24 mouse cellular contexts compared by ENCODE assay signal in genomic region chr6:73267738-73268311, GRCm38 (mm10). TPM values are rescaled to one million over a fixed set of nuclear protein-coding genes. Genes with fewer than 3 reads are reported as not detected.
DNase-seq lines count a peak whose midpoint lies in the region; ATAC-seq and TF ChIP-seq lines count a peak whose summit lies in the region.
"Had no signal": no experiment of that assay in that cellular context is flagged by ENCODE, and none has a peak within 500 bp of the region (broad histone marks: within the 10 kb centered on the region; RNA-seq: fewer than 3 reads in every experiment).

No protein-coding gene starts in this region.

- no peaks in the 10 kb centered on the region for H3K4me1 ChIP-seq in heart, embryonic 10.5 days
- H3K4me1 ChIP-seq in kidney, embryonic 16.5 days (ENCODE audit: insufficient read depth, low read length), result no peaks in the 10 kb centered on the region
- H3K4me1 ChIP-seq in kidney, adult 2 months (ENCODE audit: control insufficient read depth, insufficient read depth, low read length), result no peaks in the 10 kb centered on the region; the same call in 1 of the 2 replicates
- H3K4me1 ChIP-seq: embryonic facial prominence, embryonic 12.5 days; forebrain, embryonic 13.5 days; forebrain, embryonic 15.5 days had no signal

- intact Hi-C loops in heart, postnatal 10 days (cut with DNase I), result no loop called here

- no peaks in the 10 kb centered on the region for H3K27me3 ChIP-seq in heart, embryonic 10.5 days (ENCODE audit: insufficient read depth, poor library complexity, severe bottlenecking)
- no peaks in the 10 kb centered on the region for H3K27me3 ChIP-seq in kidney, embryonic 16.5 days (ENCODE audit: insufficient read depth, low read length)
- H3K27me3 ChIP-seq in kidney, adult 2 months (replicated peaks; ENCODE audit: control insufficient read depth, insufficient read depth, low read length), result no peaks in the 10 kb centered on the region
- H3K27me3 ChIP-seq: embryonic facial prominence, embryonic 12.5 days; forebrain, embryonic 13.5 days; forebrain, embryonic 15.5 days had no signal

- DNase-seq in frontal cortex, postnatal 14 days (ENCODE audit: low spot score in 2 of 2), result no peak
- DNase-seq in heart, embryonic 10.5 days (ENCODE audit: low spot score), result peak; percentile 67
- no peak for DNase-seq in heart, postnatal 10 days
- DNase-seq in kidney, adult 2 months, result no peak
- DNase-seq in urinary bladder, adult 2 months (ENCODE audit: low spot score), result no peak
- DNase-seq: adrenal gland, adult 2 months; adrenal gland, postnatal 10 days; adrenal gland, postnatal 25 days; B cell, adult 2 months; cerebellum, adult 11 months; cerebellum, adult 18-20 months; cerebellum, adult 8-10 months; cerebellum, adult 9-11 months; cerebellum, postnatal 14 days; cerebellum, postnatal 36 days; embryo, embryonic 11 days; forebrain, postnatal 0 days had no signal

- no peak for TF ChIP-seq POLR2A in kidney, adult 2 months (IDR thresholded peaks at IDR 0.05; ENCODE audit: low read depth, low read length)

- peak; percentile 74 for ATAC-seq in frontal cortex, adult (ENCODE audit: low TSS enrichment)
- 0 out of 2 replicates have a peak, but pooled peaks have one; percentile 35 for ATAC-seq in kidney, embryonic 16.5 days (ENCODE audit: low FRiP score, low TSS enrichment)
- peak; percentile 61 for ATAC-seq in inflammation-experienced regulatory T-cells, adult 6 months
- ATAC-seq: forebrain, embryonic 13.5 days; forebrain, embryonic 15.5 days; forebrain, postnatal 0 days had no signal

- peaks cover 92% of the 10 kb centered on the region for H3K36me3 ChIP-seq in heart, embryonic 10.5 days
- peaks cover 71% of the 10 kb centered on the region for H3K36me3 ChIP-seq in kidney, embryonic 16.5 days (ENCODE audit: insufficient read depth, low read length)
- H3K36me3 ChIP-seq in kidney, adult 2 months (ENCODE audit: control insufficient read depth, insufficient read depth, low read length), result peaks cover 8% of the 10 kb centered on the region; the same call in 1 of the 2 replicates

- TF ChIP-seq CTCF in kidney, adult 2 months (conservative IDR thresholded peaks at IDR 0.05; ENCODE audit: insufficient read depth, insufficient read length, low read depth, low read length), result no peak

- H3K4me2 ChIP-seq in kidney, embryonic 16.5 days (replicated peaks; ENCODE audit: low read depth, low read length), result no peak overlapping the region
- H3K4me2 ChIP-seq: embryonic facial prominence, embryonic 12.5 days; forebrain, embryonic 13.5 days; forebrain, embryonic 15.5 days had no signal

- no peak overlapping the region for H3K27ac ChIP-seq in heart, embryonic 10.5 days
- H3K27ac ChIP-seq in kidney, embryonic 16.5 days (ENCODE audit: low read length), result no peak overlapping the region
- H3K27ac ChIP-seq in kidney, adult 2 months (ENCODE audit: insufficient read depth, low read depth, low read length), result no peak overlapping the region
- H3K27ac ChIP-seq: embryonic facial prominence, embryonic 12.5 days; forebrain, embryonic 13.5 days; forebrain, embryonic 15.5 days had no signal

- WGBS in heart, embryonic 10.5 days, result 91% methylated on average over 8 of the region's 8 CpGs
- WGBS in kidney, embryonic 16.5 days, result 89% methylated on average over 8 of the region's 8 CpGs
- 90% methylated on average over 8 of the region's 8 CpGs for WGBS in kidney, adult 2 months

- H3K4me3 ChIP-seq in heart, embryonic 10.5 days, result no peak overlapping the region
- no peak overlapping the region for H3K4me3 ChIP-seq in kidney, embryonic 16.5 days (ENCODE audit: low read length)
- H3K4me3 ChIP-seq in kidney, adult 2 months (ENCODE audit: insufficient read depth, low read depth, low read length), result no peak overlapping the region
- H3K4me3 ChIP-seq: embryonic facial prominence, embryonic 12.5 days; forebrain, embryonic 13.5 days; forebrain, embryonic 15.5 days had no signal

- no peak overlapping the region for H3K9ac ChIP-seq in kidney, embryonic 16.5 days (replicated peaks; ENCODE audit: low read length)
- H3K9ac ChIP-seq: embryonic facial prominence, embryonic 12.5 days; forebrain, embryonic 13.5 days; forebrain, embryonic 15.5 days; forebrain, postnatal 0 days had no signal

- H3K9me3 ChIP-seq in heart, embryonic 10.5 days, result no peaks in the 10 kb centered on the region
- H3K9me3 ChIP-seq in kidney, embryonic 16.5 days (ENCODE audit: low read length), result no peaks in the 10 kb centered on the region
- H3K9me3 ChIP-seq: embryonic facial prominence, embryonic 12.5 days; forebrain, embryonic 13.5 days; forebrain, embryonic 15.5 days had no signal

RNA-seq across cellular contexts. Expression of gene Suclg1, which starts 19.6 kb away (rescaled TPM):
- 241 and 269 TPM in 2 replicates for polyA plus RNA-seq in heart, embryonic 10.5 days (2016; fragmentation: Nextera tagmentation; extraction: Ambion mirVana)
- 100 to 1,000 TPM; 501 to 522 TPM for total RNA-seq in heart, postnatal 10 days (2021)
- polyA plus RNA-seq in kidney, embryonic 16.5 days (2015; fragmentation: Nextera tagmentation; extraction: Ambion mirVana), result 230 and 251 TPM in 2 replicates
- 328 and 349 TPM in 2 replicates for polyA plus RNA-seq in kidney, adult 2 months (2012; rRNA removed)
- polyA plus RNA-seq in inflammation-experienced regulatory T-cells, adult 6 months (2017; shearing (Covaris generic)), result 100 to 1,000 TPM; 115 to 129 (median 128) TPM
- 140 and 157 TPM in 2 replicates for polyA plus RNA-seq in urinary bladder, adult 2 months (2012; rRNA removed)

RNA-seq across cellular contexts. Expression of gene Dnah6, which starts 46.4 kb away (rescaled TPM):
- 0.01 and 0.05 TPM in 2 replicates for polyA plus RNA-seq in heart, embryonic 10.5 days (2016; fragmentation: Nextera tagmentation; extraction: Ambion mirVana)
- under 1 TPM; 0.41 to 0.50 TPM for total RNA-seq in heart, postnatal 10 days (2021)
- 0.06 and 0.09 TPM in 2 replicates for polyA plus RNA-seq in kidney, embryonic 16.5 days (2015; fragmentation: Nextera tagmentation; extraction: Ambion mirVana)
- 0.03 TPM in 2 replicates for polyA plus RNA-seq in kidney, adult 2 months (2012; rRNA removed)
- under 1 TPM in 1 of 3 experiments, not detected in 2; 0.05 TPM for polyA plus RNA-seq in inflammation-experienced regulatory T-cells, adult 6 months (2017; shearing (Covaris generic))
- polyA plus RNA-seq in urinary bladder, adult 2 months (2012; rRNA removed), result 0.01 TPM in 2 replicates
- total RNA-seq: MEL had no signal
